Mouse (Mus musculus): ENCODE measurements around the gene Cntn1.

GRCm38 (mm10) chr15:92185484-92185883 lies 134.5 kb downstream of the Cntn1 start:
- TF ChIP-seq POLR2A (IDR thresholded peaks at IDR 0.05; ENCODE audit: borderline replicate concordance, low read depth, low read length) (no peak), CTCF (IDR thresholded peaks at IDR 0.05; ENCODE audit: low read depth, low read length) (no peak)
